Mouse (Mus musculus): ENCODE data around the gene Aff1. TPM values are rescaled to one million over a fixed set of nuclear protein-coding genes. Genes with fewer than 3 reads are reported as not detected.

The Aff1 gene
- polyA plus RNA-seq, 1 experiment from 2014 or later = 4.3 TPM

- Histone ChIP-seq H3K4me2 (replicated peaks; ENCODE audit: low read depth) (no peak overlapping the region), H3K27ac (replicated peaks) (peak overlapping the region; percentile 81)
These were observed 44.5 kb downstream of the Aff1 start for GRCm38 (mm10) chr5:103736553-103737207.

GRCm38 (mm10) chr5:103737208-103738066 lies 45.3 kb downstream of the Aff1 start:
- peak overlapping the region; percentile 81 for H3K27ac ChIP-seq (replicated peaks)
- H3K4me3 ChIP-seq (ENCODE audit: low read depth, low read length) = no peak overlapping the region
- H3K9me3 ChIP-seq (ENCODE audit: control insufficient read depth, low read length) = no peaks in the 10 kb centered on the region
- H3K4me2 ChIP-seq (replicated peaks; ENCODE audit: low read depth) = no peak overlapping the region
- H3K4me1 ChIP-seq (replicated peaks; ENCODE audit: control insufficient read depth, insufficient read depth) = no peaks in the 10 kb centered on the region
- TF ChIP-seq CTCF (IDR thresholded peaks at IDR 0.05; ENCODE audit: low read depth) = no peak
- TF ChIP-seq EP300 (optimal IDR thresholded peaks at IDR 0.05) = peak; percentile 88
- no peaks in the 10 kb centered on the region for H3K36me3 ChIP-seq (ENCODE audit: control insufficient read depth, insufficient read depth, low read length)
- no peaks in the 10 kb centered on the region for H3K27me3 ChIP-seq (ENCODE audit: control insufficient read depth, insufficient read depth, low read length)
- ATAC-seq (ENCODE audit: low FRiP score, low TSS enrichment) = peak; percentile 88
- H3K9ac ChIP-seq (ENCODE audit: low read length) = no peak overlapping the region
- DNase-seq (ENCODE audit: low spot score) = peak; percentile 64
- WGBS = 48% methylated on average over 26 of the region's 26 CpGs

More at GRCm38 (mm10) chr5:103736553-103737207, 44.5 kb downstream of the Aff1 start:
- Histone ChIP-seq H3K4me3 (ENCODE audit: low read depth, low read length) (no peak overlapping the region), H3K4me1 (replicated peaks; ENCODE audit: control insufficient read depth, insufficient read depth) (no peaks in the 10 kb centered on the region), H3K9ac (ENCODE audit: low read length) (no peak overlapping the region), H3K36me3 (ENCODE audit: control insufficient read depth, insufficient read depth, low read length) (no peaks in the 10 kb centered on the region), H3K9me3 (ENCODE audit: control insufficient read depth, low read length) (no peaks in the 10 kb centered on the region), H3K27me3 (ENCODE audit: control insufficient read depth, insufficient read depth, low read length) (no peaks in the 10 kb centered on the region)
- DNase-seq (ENCODE audit: low spot score) (no peak), ATAC-seq (ENCODE audit: low FRiP score, low TSS enrichment) (no peak)
- TF ChIP-seq EP300 (optimal IDR thresholded peaks at IDR 0.05) = no peak
- WGBS = 49% methylated on average over 6 of the region's 6 CpGs

GRCm38 (mm10) chr5:103738509-103738908 lies 46.3 kb downstream of the Aff1 start:
- H3K4me1 ChIP-seq (replicated peaks; ENCODE audit: control insufficient read depth, insufficient read depth) = no peaks in the 10 kb centered on the region
- no peaks in the 10 kb centered on the region for H3K27me3 ChIP-seq (ENCODE audit: control insufficient read depth, insufficient read depth, low read length)
- H3K9ac ChIP-seq (ENCODE audit: low read length) = no peak overlapping the region
- H3K4me2 ChIP-seq (replicated peaks; ENCODE audit: low read depth) = no peak overlapping the region
- no peaks in the 10 kb centered on the region for H3K36me3 ChIP-seq (ENCODE audit: control insufficient read depth, insufficient read depth, low read length)
- DNase-seq (ENCODE audit: low spot score) (peak; percentile 39), ATAC-seq (ENCODE audit: low FRiP score, low TSS enrichment) (0 out of 2 replicates have a peak, but pooled peaks have one; percentile 43)
- H3K27ac ChIP-seq (replicated peaks) = peak overlapping the region; percentile 37
- 59% methylated on average over 5 of the region's 5 CpGs for WGBS
- no peak overlapping the region for H3K4me3 ChIP-seq (ENCODE audit: low read depth, low read length)
- TF ChIP-seq CTCF (IDR thresholded peaks at IDR 0.05; ENCODE audit: low read depth) (no peak), EP300 (optimal IDR thresholded peaks at IDR 0.05) (no peak)
- no peaks in the 10 kb centered on the region for H3K9me3 ChIP-seq (ENCODE audit: control insufficient read depth, low read length)

- Histone ChIP-seq H3K9ac (ENCODE audit: low read length) (no peak overlapping the region), H3K9me3 (ENCODE audit: control insufficient read depth, low read length) (no peaks in the 10 kb centered on the region), H3K27ac (replicated peaks) (no peak overlapping the region), H3K36me3 (ENCODE audit: control insufficient read depth, insufficient read depth, low read length) (no peaks in the 10 kb centered on the region), H3K4me2 (replicated peaks; ENCODE audit: low read depth) (no peak overlapping the region), H3K4me1 (replicated peaks; ENCODE audit: control insufficient read depth, insufficient read depth) (no peaks in the 10 kb centered on the region), H3K4me3 (ENCODE audit: low read depth, low read length) (no peak overlapping the region), H3K27me3 (ENCODE audit: control insufficient read depth, insufficient read depth, low read length) (no peaks in the 10 kb centered on the region)
- DNase-seq (ENCODE audit: low spot score) (no peak), ATAC-seq (ENCODE audit: low FRiP score, low TSS enrichment) (no peak)
- TF ChIP-seq EP300 (optimal IDR thresholded peaks at IDR 0.05) (no peak), CTCF (IDR thresholded peaks at IDR 0.05; ENCODE audit: low read depth) (no peak)
- WGBS = 85% methylated on average over 5 of the region's 5 CpGs
These were observed 47.0 kb downstream of the Aff1 start for GRCm38 (mm10) chr5:103739163-103739562.

GRCm38 (mm10) chr5:103740093-103740902 lies 48.1 kb downstream of the Aff1 start:
- TF ChIP-seq CTCF (IDR thresholded peaks at IDR 0.05; ENCODE audit: low read depth) (peak; percentile 11; the same call in 1 of the 2 replicates), EP300 (optimal IDR thresholded peaks at IDR 0.05) (no peak)
- Histone ChIP-seq H3K36me3 (ENCODE audit: control insufficient read depth, insufficient read depth, low read length) (no peaks in the 10 kb centered on the region), H3K9ac (ENCODE audit: low read length) (no peak overlapping the region), H3K27ac (replicated peaks) (no peak overlapping the region), H3K4me1 (replicated peaks; ENCODE audit: control insufficient read depth, insufficient read depth) (no peaks in the 10 kb centered on the region), H3K9me3 (ENCODE audit: control insufficient read depth, low read length) (no peaks in the 10 kb centered on the region), H3K4me3 (ENCODE audit: low read depth, low read length) (no peak overlapping the region), H3K27me3 (ENCODE audit: control insufficient read depth, insufficient read depth, low read length) (no peaks in the 10 kb centered on the region), H3K4me2 (replicated peaks; ENCODE audit: low read depth) (no peak overlapping the region)
- ATAC-seq (ENCODE audit: low FRiP score, low TSS enrichment) = no peak
- WGBS = 52% methylated on average over 5 of the region's 5 CpGs
- DNase-seq (ENCODE audit: low spot score) = no peak

All from stomach, postnatal 0 days (tissue).